Mouse (Mus musculus) kidney, adult 18-20 months (tissue): Measurements from ENCODE around the gene Dpagt1.
"Not testable (repeated sequence)": the region's sequence is repeated elsewhere in the genome, so short reads cannot be mapped to it uniquely, and the experiment has no call there.

Experiments used
- DNase-seq: peaks from one replicate; pipeline ENCODE4 v3.0.0; 2021

Gene Dpagt1

GRCm38 (mm10) chr9:44342173-44342572 is 16.4 kb downstream of the Dpagt1 start:
- no peak for DNase-seq

GRCm38 (mm10) chr9:44342605-44343004 is 16.8 kb downstream of the Dpagt1 start:
- no peak for DNase-seq

DNA sequence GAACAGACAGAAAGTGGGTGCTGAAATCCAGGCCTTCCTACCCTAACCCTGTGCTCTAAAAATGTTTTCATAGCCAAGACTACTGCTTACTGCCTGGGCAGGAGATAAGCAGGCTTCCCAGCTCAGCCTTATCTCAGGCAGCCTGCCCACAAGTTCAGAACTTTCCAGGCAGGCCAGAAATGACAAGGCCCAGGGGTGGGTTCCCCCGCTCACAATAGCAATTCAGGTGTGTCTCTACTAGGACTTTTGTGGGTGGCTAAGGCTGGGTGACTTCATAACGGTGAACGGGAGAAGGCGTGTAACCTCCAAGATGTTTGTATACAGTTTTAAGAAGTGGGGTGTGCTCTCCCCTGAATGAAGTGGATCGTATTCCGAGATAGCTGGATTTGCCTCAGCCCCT is 17.5 kb downstream of the Dpagt1 start:
- no peak for DNase-seq

DNA sequence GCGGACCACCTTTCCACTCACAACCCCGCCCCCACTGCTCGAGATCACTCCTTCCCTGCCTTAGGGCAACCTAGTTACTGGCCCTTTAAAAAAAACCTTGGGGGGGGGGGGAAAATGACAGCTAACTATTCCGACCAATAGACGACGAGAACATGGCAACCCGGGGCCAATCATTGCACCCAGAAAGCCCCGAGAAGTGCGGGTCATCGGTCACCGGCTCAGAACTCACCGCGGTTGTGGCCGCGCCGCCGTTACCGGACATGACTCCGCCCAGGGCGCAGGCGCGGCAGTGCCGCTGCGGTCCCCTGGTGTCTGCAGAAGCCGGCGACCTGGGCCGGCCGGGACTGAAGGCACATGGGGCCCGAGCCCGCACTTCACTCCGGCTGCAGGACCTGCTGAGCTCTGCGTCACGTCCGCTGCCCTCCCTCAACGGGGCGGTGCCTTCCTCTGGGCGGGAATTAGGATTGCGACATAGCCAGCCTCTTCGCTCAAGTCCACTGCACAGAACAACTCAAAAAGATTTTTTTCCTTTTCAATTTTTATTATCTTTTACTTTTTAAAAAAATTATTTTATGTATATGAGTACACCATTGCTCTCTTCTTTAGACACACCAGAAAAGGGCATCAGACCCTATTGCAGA is 18.1 kb downstream of the Dpagt1 start, which contains the start of gene Hmbs:
TSS of gene Hmbs (minus strand) at position 448 of the 641 bp plus-strand sequence.
- DNase-seq = peak; percentile 98

DNA sequence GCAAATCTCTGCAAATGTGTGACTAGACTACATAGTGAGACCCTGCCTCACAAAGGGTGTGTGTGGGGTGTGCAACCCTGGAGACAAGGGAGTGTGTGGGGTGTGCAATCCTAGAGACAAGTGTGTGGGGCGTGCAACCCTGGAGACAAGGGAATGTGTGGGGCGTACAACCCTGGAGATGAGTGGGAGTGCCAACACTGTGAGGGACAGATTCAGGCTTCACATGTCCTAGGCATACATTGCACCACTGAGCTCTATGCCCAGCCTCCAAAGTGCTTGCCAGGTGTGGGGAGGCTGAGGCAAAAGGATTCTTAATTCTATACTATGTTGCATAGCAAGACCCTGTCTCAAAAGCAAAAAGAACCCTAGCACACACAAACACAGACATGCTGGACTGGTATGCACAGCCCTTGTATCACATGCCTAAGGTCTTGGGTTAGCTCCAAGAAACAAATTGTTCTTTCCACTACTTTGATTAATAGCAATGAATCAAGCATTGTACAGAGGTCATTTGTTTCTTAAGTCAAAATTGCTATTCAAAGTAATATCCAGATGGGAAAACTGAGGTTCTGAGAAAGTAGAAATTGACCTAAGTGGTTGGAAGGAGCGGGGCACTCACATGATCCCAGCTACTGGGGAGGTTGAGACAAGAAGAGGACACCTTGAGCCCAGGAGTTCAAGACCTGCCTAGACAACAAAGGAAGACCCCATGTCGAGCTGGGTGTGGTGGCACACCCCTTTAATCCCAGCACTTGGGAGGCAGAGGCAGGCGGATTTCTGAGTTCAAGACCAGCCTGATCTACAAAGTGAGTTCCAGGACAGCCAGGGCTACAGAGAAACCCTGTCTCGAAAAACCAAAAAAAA is 20.0 kb downstream of the Dpagt1 start:
- no peak for DNase-seq

- no peak for DNase-seq
Observed at GRCm38 (mm10) chr9:44347166-44347565, 21.3 kb downstream of the Dpagt1 start.

DNA sequence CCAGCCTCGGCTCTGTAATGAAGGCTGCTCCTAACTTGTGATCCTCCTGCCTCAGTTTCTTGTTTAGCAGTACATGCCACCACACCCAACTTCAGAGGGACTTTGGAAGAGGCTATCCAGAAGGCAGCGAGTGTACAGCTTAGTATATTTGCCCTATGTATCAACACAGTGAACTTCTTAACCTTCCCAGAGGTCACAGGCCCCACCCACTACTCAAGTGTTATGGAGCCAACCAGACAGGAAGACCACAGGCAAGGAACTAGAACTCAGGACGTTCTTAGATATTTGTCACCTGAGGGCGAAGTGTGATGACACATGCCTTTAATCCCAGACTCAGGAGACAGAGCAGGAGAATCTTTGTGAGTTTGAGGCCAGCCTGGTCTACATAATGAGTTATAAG is 21.8 kb downstream of the Dpagt1 start:
- DNase-seq = no peak

DNA sequence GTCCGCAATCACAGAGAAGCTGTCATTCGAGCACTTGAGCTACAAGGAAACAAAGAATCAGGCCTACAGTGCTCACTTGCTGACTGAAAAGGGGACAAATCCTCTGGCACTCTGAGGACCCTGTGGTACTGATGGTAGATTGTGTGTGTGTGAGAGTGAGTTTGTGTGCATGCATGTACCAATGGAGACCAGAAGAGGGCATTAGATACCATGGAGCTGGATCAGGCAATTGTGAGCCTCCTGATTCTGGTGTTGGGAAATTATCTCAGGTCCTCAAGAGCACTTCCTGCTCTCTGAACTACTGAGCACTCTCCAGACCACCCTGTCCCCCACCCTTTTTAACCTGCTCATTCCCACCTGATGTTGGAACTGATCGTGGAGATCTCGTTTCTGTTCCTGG is 22.7 kb downstream of the Dpagt1 start:
- no peak for DNase-seq

DNA sequence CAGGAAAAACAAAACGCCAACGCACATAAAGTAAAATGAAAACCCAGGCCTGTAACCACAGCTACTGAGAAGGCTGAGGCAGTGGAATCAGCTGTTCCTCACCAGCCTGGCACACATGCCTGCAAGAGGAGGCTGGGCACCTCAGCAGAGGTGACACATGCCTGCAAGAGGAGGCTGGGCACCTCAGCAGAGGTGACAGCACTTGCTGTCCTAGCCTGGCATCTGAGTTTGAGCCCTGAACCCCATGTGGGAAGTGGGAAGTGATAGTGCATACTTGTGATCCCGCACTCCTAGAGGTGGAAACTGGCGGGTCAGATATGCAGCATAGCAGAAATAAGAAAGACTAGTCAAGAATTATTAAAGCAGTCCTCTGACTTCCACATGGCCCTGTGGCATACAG is 25.6 kb downstream of the Dpagt1 start:
- DNase-seq = no peak

DNA sequence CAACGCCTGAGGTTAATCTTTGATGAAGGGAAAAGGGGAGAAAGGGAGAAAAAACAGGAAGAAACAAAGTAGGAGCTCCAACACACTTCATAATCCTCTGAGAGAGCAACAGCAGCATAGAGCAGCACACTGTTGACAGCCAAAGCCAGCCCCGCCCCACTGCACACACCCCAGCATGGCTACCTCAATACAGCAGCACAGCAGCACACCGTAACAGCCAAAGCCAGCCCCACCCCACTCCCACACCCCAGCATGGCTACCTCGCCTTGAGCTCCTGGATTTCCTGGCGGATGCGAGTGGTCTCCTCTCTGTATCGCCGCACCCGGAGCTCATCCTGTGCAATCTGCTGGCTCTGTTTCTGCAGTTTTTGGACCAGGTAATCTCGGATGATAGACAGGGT is 26.5 kb downstream of the Dpagt1 start:
- DNase-seq = no peak

DNA sequence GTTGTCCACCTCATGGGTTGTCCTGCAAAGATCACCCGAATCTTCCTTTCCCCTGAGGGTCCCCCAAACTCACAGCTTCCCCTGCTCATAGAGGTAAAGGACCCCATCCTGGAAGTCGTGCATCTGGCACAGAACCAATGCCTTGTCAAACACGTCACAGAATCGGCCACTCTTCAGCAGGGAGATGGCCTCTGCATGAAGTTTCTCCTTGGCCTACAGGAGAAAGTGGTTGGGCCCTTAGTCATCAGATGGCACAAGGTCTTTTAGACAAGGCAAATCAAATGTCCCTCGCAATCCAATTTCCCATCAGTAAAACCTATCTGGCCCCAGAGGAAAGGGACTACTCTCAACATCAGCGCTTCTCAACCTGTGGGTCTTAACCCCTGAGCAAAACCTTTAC is 27.3 kb downstream of the Dpagt1 start:
- DNase-seq = no peak

- DNase-seq = no peak
Observed at GRCm38 (mm10) chr9:44357207-44357606, 31.4 kb downstream of the Dpagt1 start.

GRCm38 (mm10) chr9:44361190-44361917 is 35.5 kb downstream of the Dpagt1 start, which contains the start of gene Vps11:
Gene Vps11 (minus strand): TSS chr9:44361670.
- DNase-seq = peak; percentile 95

DNA sequence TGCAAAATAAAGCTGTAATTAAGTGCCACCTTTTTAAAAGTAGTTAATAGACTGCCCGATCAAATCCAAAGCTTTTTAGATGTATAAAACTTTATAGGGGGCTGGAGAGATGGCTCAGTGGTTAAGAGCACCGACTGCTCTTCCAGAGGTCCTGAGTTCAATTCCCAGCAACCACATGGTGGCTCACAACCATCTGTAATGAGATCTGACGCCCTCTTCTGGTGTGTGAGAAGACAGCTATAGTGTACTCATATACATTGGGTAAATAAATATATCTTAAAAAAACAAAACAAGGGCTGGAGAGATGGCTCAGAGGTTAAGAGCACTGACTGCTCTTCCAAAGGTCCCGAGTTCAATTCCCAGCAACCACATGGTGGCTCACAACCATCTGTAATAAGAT is 36.1 kb downstream of the Dpagt1 start:
- DNase-seq = not testable (repeated sequence)

DNA sequence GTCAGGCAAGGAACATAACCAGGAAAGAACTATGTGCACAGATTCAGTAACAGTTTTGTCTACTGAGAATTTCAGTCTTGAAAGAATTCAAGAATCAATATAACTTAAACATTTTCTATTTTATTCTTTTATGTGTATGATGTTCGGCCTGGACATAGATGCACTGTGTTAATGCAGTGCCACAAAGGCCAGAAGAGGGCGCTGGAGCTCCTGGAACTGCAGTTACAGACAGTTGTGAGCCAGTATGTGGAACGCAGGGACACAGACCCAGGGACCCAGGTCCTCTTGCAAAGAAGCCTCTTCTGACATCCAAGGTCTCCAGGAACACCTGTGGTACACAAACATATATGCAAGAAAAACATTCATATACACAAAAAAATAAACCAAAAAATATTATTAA is 38.7 kb downstream of the Dpagt1 start:
- peak; percentile 46 for DNase-seq

- no peak for DNase-seq
Observed at GRCm38 (mm10) chr9:44373386-44373785, 47.6 kb downstream of the Dpagt1 start.

GRCm38 (mm10) chr9:44376141-44376540 is 50.3 kb downstream of the Dpagt1 start:
- no peak for DNase-seq

- DNase-seq = not testable (repeated sequence)
Observed at GRCm38 (mm10) chr9:44377335-44377734, 51.5 kb downstream of the Dpagt1 start.

- no peak for DNase-seq
Observed at GRCm38 (mm10) chr9:44378153-44378730, 52.4 kb downstream of the Dpagt1 start.

- DNase-seq = peak; percentile 100
Observed at GRCm38 (mm10) chr9:44379054-44379834, 53.4 kb downstream of the Dpagt1 start, which contains the start of gene Hyou1. Gene Hyou1 (plus strand): TSS chr9:44379490.

- DNase-seq = no peak
Observed at GRCm38 (mm10) chr9:44379862-44380261, 54.0 kb downstream of the Dpagt1 start.
